Mouse (Mus musculus) right cerebral cortex, postnatal 25 days (tissue): ENCODE results near the gene Vav2.

Experiments
- DNase-seq: peaks from one replicate; pipeline ENCODE4 v3.0.0; 2022

The Vav2 gene

GRCm38 (mm10) chr2:27314269-27314668 is 112.6 kb downstream of the Vav2 start:
- no peak for DNase-seq

GRCm38 (mm10) chr2:27312500-27312899 is 114.3 kb downstream of the Vav2 start:
- no peak for DNase-seq

DNA sequence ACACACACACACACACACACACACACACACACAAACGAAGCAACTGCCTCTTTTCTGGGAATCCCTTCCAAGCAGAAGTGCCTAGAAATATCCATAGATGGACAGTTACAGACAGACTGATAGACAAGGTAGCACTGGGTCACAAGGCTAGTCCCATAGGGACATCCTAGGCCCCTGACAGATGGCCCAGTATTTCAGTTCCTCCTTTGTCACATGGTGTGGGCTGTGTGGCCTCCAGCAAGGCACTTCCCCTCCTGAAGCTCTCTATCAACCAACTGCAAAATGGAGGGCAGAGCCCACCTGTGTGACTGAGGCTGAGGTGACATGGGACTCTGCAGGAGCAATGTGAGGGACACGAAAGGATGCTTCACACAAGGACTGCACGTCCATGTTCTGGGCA is 115.2 kb downstream of the Vav2 start:
- DNase-seq: no peak

DNA sequence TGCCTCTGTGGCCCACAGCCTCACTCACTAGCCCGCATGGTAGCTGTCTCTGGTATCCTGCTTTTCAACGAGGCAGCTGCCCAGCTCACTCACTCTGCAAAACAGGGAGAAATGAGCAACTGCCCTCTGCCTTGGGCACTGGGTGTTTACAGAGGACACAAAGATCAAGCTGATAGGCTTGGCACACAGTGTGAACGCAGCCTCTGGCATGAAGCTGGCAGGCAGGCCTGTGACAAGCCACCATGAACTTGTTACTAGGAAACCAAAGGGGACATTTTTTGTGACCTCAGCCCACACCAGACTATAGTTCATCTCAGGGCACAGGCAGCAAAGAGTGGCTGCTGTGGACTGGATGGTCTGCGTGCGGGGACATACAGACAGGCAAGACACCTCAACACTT is 115.9 kb downstream of the Vav2 start:
- DNase-seq: no peak

DNA sequence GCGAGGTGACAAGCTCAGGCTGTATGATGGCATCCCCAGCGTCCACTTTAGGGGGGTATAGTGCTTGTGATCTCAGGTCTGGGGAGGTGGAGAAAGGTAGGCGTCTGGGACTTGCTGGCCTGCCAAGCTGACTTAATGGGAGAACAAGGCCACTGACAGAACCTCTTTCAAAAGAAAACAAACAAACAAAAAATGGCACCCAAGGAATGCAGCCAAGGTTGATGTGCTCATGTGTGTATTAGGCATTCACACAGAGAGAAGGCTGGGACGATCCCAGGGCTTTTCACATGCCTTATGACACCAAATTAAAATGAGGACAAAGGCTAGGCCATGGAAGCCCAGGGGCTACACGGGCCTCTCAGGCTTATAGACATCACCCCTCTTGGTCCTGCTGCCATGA is 116.6 kb downstream of the Vav2 start:
- DNase-seq: no peak

- no peak for DNase-seq
Observed at GRCm38 (mm10) chr2:27306628-27307027, 120.2 kb downstream of the Vav2 start.

DNA sequence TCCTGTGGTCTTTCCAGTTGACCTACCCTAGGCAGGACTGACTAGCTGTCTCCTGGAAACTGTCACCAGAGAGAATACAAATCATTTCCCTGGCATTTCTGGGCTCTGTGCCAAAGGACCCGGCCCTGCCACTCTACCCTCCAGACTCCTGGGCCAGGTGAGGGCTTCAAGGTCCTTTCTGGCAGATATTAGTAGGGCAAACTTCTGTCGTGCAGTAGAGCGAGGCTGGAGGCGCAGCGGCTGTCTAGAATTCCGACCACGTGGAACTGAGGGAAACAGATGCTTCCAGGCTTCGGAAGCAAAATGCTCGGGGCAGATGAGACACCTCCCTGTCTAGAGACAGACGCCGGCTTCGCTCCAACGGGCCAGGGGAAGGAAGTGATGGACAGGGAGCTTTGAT is 122.1 kb downstream of the Vav2 start:
- no peak for DNase-seq

GRCm38 (mm10) chr2:27304074-27304473 is 122.8 kb downstream of the Vav2 start:
- DNase-seq: no peak

DNA sequence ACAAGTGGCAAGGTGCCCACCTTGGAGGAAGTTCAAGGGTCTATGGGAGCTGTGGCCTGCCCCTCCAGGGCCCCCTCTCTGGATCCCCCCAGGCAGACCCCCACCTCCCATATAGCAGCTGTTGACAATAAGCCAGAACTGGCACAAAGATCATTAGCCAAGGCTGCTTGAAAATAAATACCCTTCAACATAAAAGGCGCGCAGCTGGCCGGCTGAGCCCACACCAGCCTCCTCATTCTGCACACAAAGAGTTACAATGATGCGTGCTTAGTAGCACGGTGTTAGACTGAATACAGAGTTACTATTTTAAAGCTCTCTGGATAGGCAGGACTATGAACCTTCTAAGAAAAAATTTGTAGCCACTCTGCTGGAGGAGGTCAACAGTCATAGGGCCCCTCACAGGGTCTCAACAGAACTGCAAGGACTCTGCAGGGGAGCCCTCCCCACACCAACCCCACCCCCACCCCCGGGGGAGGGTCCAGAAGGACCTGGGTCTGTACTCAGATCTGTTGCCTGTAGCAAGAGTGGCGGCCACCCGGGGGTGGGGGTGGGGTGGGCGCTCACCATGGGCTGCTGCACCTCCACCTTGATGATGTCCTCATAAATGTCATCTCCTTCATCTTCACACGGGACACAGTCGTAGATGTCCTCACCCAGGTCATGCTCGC is 125.3 kb downstream of the Vav2 start:
- no peak for DNase-seq

DNA sequence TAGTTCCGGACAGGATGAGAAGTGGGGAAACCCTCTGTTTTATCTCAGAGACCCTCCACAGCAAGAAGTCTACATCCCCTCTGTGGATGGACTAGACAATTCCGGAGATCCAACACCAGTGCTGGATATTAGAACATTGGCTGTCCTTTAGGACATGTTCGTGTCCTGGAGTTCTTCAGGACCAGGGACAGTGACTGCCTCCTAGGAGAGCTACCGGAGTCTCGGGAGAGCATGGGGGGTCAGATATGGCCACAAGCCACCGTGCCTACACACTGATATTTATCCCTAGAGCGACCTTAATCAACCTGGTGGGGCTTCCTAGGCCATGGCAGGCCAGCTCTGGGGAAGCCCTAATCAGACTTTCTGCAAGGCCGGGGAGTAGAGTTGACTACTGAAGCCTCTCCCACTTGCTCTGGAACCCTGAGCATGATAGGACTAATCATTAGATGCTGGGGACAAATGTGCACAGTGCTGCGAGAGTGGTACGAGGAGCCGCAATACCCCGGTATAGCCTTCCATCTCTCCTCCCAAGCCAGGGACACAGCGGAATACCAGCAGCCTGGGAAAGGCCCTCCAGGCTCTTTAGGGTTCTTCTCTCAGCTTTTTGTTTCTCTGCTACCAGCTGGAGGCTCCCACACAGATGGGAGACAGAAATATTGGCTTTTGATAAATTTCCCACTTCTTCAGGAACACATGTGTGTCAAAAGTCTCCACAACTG is 125.9 kb downstream of the Vav2 start:
- DNase-seq: no peak

- DNase-seq: no peak
Observed at GRCm38 (mm10) chr2:27296656-27297406, 130.0 kb downstream of the Vav2 start.

- DNase-seq: no peak
Observed at GRCm38 (mm10) chr2:27294777-27295176, 132.1 kb downstream of the Vav2 start.

GRCm38 (mm10) chr2:27289019-27289418 is 137.8 kb downstream of the Vav2 start:
- peak; percentile 59 for DNase-seq

DNA sequence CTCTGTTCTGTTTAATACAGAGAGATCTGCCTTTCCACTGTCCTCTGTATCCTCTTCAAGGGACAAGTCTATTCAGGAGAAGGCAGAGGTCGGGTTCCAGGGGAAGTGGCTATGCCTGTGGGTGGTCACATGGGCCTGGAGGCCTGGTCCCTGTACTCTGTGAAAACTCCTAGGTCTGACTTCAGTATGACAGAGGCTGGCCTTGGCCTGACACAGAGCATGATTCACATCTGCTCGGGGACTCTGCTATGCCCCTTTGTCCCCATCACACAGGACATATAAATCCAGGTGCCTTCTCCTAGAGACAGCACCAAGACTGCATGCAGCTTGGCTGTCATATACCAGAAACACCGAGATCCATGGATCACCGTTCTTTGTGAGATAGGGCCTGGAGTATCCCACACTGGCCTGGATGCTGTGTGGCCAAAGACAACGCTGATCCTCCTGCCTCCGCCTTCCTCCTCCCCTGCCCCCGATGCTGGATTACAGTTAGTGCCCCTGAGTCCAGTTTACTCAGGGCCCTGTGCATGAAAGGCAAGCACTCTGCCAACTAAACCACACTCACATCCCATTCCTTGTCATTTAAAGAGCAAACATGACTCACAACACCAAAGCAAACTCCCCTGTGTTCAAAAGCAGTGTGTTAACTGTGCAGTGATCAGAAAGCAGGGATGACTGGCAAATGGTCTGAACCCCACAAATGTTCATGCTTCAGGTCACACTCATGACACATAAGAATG is 139.7 kb downstream of the Vav2 start:
- DNase-seq: no peak

DNA sequence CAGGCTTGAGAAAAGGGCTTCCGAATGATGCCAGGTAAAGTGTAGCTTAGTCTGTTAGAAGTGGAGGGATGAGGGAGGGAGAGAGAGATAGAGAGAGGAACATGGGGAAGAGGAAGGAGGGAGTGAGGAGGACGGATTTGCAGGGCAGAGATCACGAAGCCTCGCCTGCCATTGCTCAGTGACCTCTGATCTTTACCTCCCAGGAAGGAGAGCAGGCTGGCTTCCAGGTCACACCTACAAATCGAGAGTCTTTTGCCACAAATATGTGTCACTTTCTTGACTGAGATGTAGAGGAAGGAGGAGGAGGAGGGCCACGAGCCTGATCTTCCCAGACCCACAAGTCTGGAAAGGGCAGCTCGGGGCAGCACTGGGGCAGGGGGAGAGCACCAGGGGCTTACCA is 142.4 kb downstream of the Vav2 start:
- DNase-seq: no peak

DNA sequence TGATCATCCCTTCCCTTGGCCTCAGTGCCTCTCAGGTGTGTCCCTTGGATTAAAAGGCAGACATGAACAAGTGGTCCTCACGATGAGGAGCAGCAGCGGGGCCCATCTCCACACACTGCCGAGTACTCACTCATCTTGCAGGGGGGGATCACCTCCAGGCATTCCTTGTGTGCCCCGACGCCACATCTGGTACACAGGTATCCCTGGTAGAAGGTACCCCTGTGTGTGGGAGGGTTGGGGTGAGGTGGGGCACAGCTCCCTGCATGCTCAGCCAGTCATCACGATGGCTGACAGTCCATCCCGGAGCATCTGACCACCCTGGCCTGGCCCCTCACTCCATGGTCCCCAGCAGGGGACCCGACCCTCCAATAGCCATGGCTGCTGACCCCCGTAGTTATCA is 145.1 kb downstream of the Vav2 start:
- DNase-seq: no peak

GRCm38 (mm10) chr2:27280920-27281611 is 145.8 kb downstream of the Vav2 start:
- peak; percentile 62 for DNase-seq

- no peak for DNase-seq
Observed at GRCm38 (mm10) chr2:27278859-27279258, 148.0 kb downstream of the Vav2 start.

- no peak for DNase-seq
Observed at GRCm38 (mm10) chr2:27268325-27268724, 158.5 kb downstream of the Vav2 start.

- DNase-seq: no peak
Observed at GRCm38 (mm10) chr2:27265819-27266218, 161.0 kb downstream of the Vav2 start.

GRCm38 (mm10) chr2:27262984-27263383 is 163.8 kb downstream of the Vav2 start:
- DNase-seq: no peak

- DNase-seq: no peak
Observed at GRCm38 (mm10) chr2:27251434-27251833, 175.4 kb downstream of the Vav2 start.

- DNase-seq: no peak
Observed at GRCm38 (mm10) chr2:27248211-27248610, 178.6 kb downstream of the Vav2 start, which contains the start of gene Sardh. Gene Sardh (minus strand): TSS chr2:27248337.
